Mouse (Mus musculus): Measurements from ENCODE around the gene Disc1.

Gene Disc1

GRCm38 (mm10) chr8:125184452-125184817 is 130.4 kb downstream of the Disc1 start:
- DNase-seq = no peak

GRCm38 (mm10) chr8:125184881-125185280 is 130.9 kb downstream of the Disc1 start:
- DNase-seq = no peak

GRCm38 (mm10) chr8:125187044-125187443 is 133.0 kb downstream of the Disc1 start:
- no peak for DNase-seq

- no peak for DNase-seq
Observed at GRCm38 (mm10) chr8:125193701-125194100, 139.7 kb downstream of the Disc1 start.

- DNase-seq = no peak
Observed at GRCm38 (mm10) chr8:125195121-125195520, 141.1 kb downstream of the Disc1 start.

- no peak for DNase-seq
Observed at GRCm38 (mm10) chr8:125196573-125197094, 142.6 kb downstream of the Disc1 start.

GRCm38 (mm10) chr8:125197341-125198002 is 143.5 kb downstream of the Disc1 start:
- no peak for DNase-seq

GRCm38 (mm10) chr8:125198420-125199196 is 144.6 kb downstream of the Disc1 start:
- no peak for DNase-seq

- no peak for DNase-seq
Observed at GRCm38 (mm10) chr8:125199197-125199939, 145.4 kb downstream of the Disc1 start.

GRCm38 (mm10) chr8:125200273-125200863 is 146.4 kb downstream of the Disc1 start:
- DNase-seq = no peak

GRCm38 (mm10) chr8:125201650-125202049 is 147.7 kb downstream of the Disc1 start:
- DNase-seq = no peak

- no peak for DNase-seq
Observed at GRCm38 (mm10) chr8:125203016-125203415, 149.0 kb downstream of the Disc1 start.

GRCm38 (mm10) chr8:125205556-125205955 is 151.6 kb downstream of the Disc1 start:
- no peak for DNase-seq

GRCm38 (mm10) chr8:125206391-125206790 is 152.4 kb downstream of the Disc1 start:
- no peak for DNase-seq

- DNase-seq = no peak
Observed at GRCm38 (mm10) chr8:125206962-125207361, 153.0 kb downstream of the Disc1 start.

- DNase-seq = no peak
Observed at GRCm38 (mm10) chr8:125212619-125213167, 158.7 kb downstream of the Disc1 start.

GRCm38 (mm10) chr8:125217902-125218581 is 164.0 kb downstream of the Disc1 start:
- no peak for DNase-seq

- no peak for DNase-seq
Observed at GRCm38 (mm10) chr8:125218669-125219068, 164.7 kb downstream of the Disc1 start.

- no peak for DNase-seq
Observed at GRCm38 (mm10) chr8:125220608-125221007, 166.6 kb downstream of the Disc1 start.

- DNase-seq = no peak
Observed at GRCm38 (mm10) chr8:125221062-125221461, 167.1 kb downstream of the Disc1 start.

GRCm38 (mm10) chr8:125223031-125223753 is 169.2 kb downstream of the Disc1 start:
- no peak for DNase-seq
